Mouse (Mus musculus) hindbrain, embryonic 10.5 days (tissue): ENCODE results near the gene Mup5. TPM values are rescaled to one million over a fixed set of nuclear protein-coding genes. Genes with fewer than 3 reads are reported as not detected.
"Not testable (repeated sequence)": the region's sequence is repeated elsewhere in the genome, so short reads cannot be mapped to it uniquely, and the experiment has no call there.

Experiments used
- DNase-seq: peaks from one replicate; pipeline ENCODE4 v3.0.0-alpha.2; 2017; ENCODE audit warnings: low spot score
- H3K27ac ChIP-seq: fragments of 300-500 bp; sonication (generic); 2 replicates; pipeline ENCODE4 v1.5.1; 2016; ENCODE audit warnings: mild to moderate bottlenecking, moderate library complexity
- H3K27me3 ChIP-seq: fragments of 300-500 bp; sonication (generic); 2 replicates; pipeline ENCODE4 v1.6.1; 2016; ENCODE audit warnings: mild to moderate bottlenecking; ENCODE audit not compliant: poor library complexity, insufficient read depth, severe bottlenecking
- H3K36me3 ChIP-seq: fragments of 300-500 bp; sonication (generic); 2 replicates; pipeline ENCODE4 v1.6.1; 2016; ENCODE audit warnings: mild to moderate bottlenecking, moderate library complexity
- H3K4me1 ChIP-seq: fragments of 300-500 bp; sonication (generic); replicated peaks from 2 replicates; pipeline ENCODE4 v1.6.1; 2016; ENCODE audit warnings: mild to moderate bottlenecking
- H3K4me3 ChIP-seq: fragments of 300-500 bp; sonication (generic); 2 replicates; pipeline ENCODE4 v1.5.1; 2016; ENCODE audit warnings: mild to moderate bottlenecking, moderate library complexity
- H3K9me3 ChIP-seq: fragments of 300-500 bp; sonication (generic); 2 replicates; pipeline ENCODE4 v1.6.1; 2016; ENCODE audit warnings: mild to moderate bottlenecking, moderate library complexity
- WGBS: fragments of 180-500 bp; shearing (Covaris S2); methylation state at CpG from one replicate; pipeline ENCODE4 v1.1.7; 2016; 5-methylcytosine and 5-hydroxymethylcytosine counted together
- polyA plus RNA-seq: library from polyadenylated mRNA; unstranded; fragments of >200 nt; fragmentation: Nextera tagmentation; extraction: Ambion mirVana; gene quantifications from 2 replicates; pipeline ENCODE4 v1.2.1, GENCODE M21; 2016

The Mup5 gene
- not detected in 2 replicates for polyA plus RNA-seq

- Histone ChIP-seq H3K27me3 (no peaks in the 10 kb centered on the region), H3K4me1 (no peaks in the 10 kb centered on the region), H3K27ac (no peak within 1 kb of the TSS), H3K9me3 (0 out of 2 replicates have a peak, but pooled peaks cover 6% of the 10 kb centered on the region), H3K4me3 (no peak within 1 kb of the TSS), H3K36me3 (no peaks in the 10 kb centered on the region)
- DNase-seq: no peak
- 73% methylated on average over 4 of the region's 4 CpGs for WGBS
These were observed at the start of gene Mup5 for GRCm38 (mm10) chr4:61834952-61835708. Mup5 (minus strand) TSS chr4:61835233.

GRCm38 (mm10) chr4:61858160-61858559 is 23.1 kb upstream of the Mup5 start:
- Histone ChIP-seq H3K27me3 (no peaks in the 10 kb centered on the region), H3K4me1 (no peaks in the 10 kb centered on the region), H3K4me3 (no peak overlapping the region), H3K36me3 (no peaks in the 10 kb centered on the region), H3K27ac (no peak overlapping the region), H3K9me3 (peaks cover 13% of the 10 kb centered on the region)
- WGBS: 52% methylated on average over 4 of the region's 4 CpGs
- DNase-seq: no peak

DNA sequence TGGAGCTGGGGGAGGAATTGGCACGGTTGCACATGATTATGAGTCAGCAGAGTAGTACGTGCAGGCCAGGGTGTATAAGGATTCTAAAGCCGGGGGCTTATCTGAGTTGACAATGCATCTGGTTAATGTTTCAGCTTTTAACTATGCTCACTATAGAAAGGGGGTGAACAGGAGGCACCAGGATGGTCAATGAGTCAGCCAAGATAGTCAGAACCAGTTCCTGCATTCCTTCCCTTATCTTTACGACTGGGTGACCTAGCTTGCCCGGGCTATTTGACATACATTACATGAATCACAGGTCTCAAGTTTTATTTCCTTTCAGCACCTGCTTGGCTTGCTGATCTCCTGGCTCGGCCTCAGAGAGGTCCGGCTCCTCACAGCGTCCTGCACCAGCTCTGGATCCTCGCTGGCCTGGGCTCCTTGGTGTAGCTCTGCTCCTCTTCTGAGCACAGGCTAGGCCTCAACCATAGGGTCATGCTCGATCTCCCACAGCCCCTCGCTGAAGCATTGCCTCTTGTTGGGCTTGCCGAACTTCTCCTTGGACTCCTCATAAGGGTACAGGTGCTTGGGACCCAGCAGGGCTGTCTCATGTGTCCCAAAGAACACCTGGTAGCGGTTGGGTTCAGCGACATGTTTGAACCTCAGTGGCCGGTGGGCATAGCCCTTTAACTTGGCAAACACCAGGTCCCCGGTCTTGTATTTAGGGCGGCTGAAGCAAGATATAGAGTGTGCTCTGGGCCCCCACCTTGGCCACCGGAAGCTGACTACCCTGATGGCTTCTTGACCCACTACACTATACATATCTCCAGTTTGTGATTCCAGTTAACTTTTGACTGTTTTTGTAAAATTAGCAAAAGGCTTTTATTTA is 21.0 kb upstream of the Mup5 start:
- Histone ChIP-seq H3K4me1 (no peaks in the 10 kb centered on the region), H3K27ac (no peak overlapping the region), H3K36me3 (no peaks in the 10 kb centered on the region), H3K27me3 (no peaks in the 10 kb centered on the region), H3K4me3 (no peak overlapping the region), H3K9me3 (peaks cover 13% of the 10 kb centered on the region)
- 90% methylated on average over 18 of the region's 18 CpGs for WGBS
- DNase-seq: no peak

- Histone ChIP-seq H3K27me3 (no peaks in the 10 kb centered on the region), H3K4me1 (no peaks in the 10 kb centered on the region), H3K27ac (no peak overlapping the region), H3K36me3 (no peaks in the 10 kb centered on the region), H3K9me3 (peaks cover 13% of the 10 kb centered on the region), H3K4me3 (no peak overlapping the region)
- 87% methylated on average over 6 of the region's 6 CpGs for WGBS
- DNase-seq: no peak
These were observed 20.3 kb upstream of the Mup5 start for GRCm38 (mm10) chr4:61855344-61855743.

DNA sequence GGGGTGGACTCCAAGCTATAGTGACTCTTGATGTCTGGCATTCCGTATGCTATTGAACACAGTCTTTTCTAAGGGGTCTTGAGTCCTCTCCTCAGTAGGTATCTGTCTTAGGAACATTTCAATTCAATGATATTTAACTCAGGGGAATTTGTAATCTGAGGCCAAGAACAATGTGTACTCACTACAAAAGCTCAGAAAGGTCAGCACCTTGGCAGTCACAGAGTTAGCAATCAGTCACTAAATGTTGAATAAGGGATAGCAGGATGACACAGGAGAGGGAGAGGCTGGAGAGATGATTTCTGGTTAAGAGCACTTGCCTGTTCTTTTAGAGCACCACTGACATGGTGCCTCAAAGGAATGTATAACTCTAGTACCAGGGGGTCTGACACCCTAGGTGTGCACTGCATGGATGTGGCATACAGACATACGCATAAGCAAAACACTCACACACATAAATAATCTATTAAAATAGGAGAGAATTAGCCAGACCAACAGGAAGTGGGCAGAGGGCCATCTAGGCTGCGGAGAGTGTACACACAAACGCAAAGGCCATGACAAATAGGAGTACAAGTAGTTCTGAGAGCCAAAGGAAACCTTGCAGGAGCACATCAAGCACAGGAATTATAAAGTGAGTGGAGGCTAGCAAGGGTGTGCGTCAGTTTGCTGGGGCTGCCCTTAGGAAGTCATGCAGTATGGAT is 9.9 kb upstream of the Mup5 start:
- no peaks in the 10 kb centered on the region for H3K27me3 ChIP-seq
- H3K27ac ChIP-seq: no peak overlapping the region
- H3K36me3 ChIP-seq: no peaks in the 10 kb centered on the region
- 91% methylated on average over 5 of the region's 5 CpGs for WGBS
- DNase-seq: no peak
- no peaks in the 10 kb centered on the region for H3K4me1 ChIP-seq
- H3K4me3 ChIP-seq: no peak overlapping the region
- H3K9me3 ChIP-seq: 0 out of 2 replicates have a peak, but pooled peaks cover 4% of the 10 kb centered on the region

GRCm38 (mm10) chr4:61829211-61829610 is 5.8 kb downstream of the Mup5 start:
- Histone ChIP-seq H3K9me3 (peaks cover 12% of the 10 kb centered on the region), H3K36me3 (no peaks in the 10 kb centered on the region), H3K27ac (no peak overlapping the region), H3K4me1 (no peaks in the 10 kb centered on the region), H3K4me3 (no peak overlapping the region), H3K27me3 (no peaks in the 10 kb centered on the region)
- no peak for DNase-seq
- WGBS: 81% methylated on average over 4 of the region's 4 CpGs

DNA sequence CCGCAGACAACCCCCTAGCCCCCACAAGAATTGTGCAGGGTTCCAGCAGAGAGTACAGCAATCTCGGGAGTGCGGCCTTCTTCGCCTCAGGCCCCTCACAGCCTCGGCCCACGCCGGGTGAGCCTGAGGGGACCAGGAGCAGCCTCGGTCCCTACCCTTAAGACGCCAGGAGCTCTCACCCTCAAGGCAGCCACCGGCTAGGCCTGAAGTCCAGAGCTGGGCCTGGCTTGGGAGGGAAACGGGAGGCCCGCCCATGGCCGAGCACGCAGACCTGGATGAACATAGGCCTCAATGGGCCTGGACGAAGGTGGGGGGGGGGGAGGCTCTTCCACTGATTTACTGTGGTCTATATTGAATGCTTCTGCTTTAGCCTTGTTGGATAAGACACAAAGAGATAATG is 11.8 kb downstream of the Mup5 start:
- Histone ChIP-seq H3K27ac (no peak overlapping the region), H3K27me3 (no peaks in the 10 kb centered on the region), H3K36me3 (no peaks in the 10 kb centered on the region), H3K4me1 (no peaks in the 10 kb centered on the region), H3K4me3 (no peak overlapping the region), H3K9me3 (peaks cover 26% of the 10 kb centered on the region)
- DNase-seq: no peak
- WGBS: 92% methylated on average over 15 of the region's 15 CpGs

GRCm38 (mm10) chr4:61822541-61822940 is 12.5 kb downstream of the Mup5 start:
- H3K36me3 ChIP-seq, H3K27ac ChIP-seq, H3K27me3 ChIP-seq, H3K4me3 ChIP-seq, H3K4me1 ChIP-seq, DNase-seq: not testable (repeated sequence)
- H3K9me3 ChIP-seq: peaks cover 26% of the 10 kb centered on the region
- 94% methylated on average over 9 of the region's 9 CpGs for WGBS

DNA sequence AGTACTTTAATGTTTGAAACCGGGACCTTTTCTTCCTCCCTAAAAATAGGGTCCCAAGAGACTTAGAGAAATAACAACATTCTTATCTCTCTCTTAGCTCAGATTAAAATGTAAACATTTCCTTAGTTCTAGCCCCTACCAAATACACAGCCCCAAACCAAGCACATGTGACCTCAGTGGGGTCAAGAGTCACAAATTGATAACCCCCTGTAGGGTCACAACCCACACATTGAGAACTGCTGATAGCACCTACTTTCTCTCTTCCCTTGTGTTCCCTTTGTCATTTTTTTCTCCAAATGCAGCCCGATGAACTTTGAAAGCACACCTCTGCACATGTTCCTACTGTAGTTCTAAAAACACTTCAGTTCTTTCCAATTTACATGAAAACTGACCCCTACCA is 19.4 kb downstream of the Mup5 start:
- no peaks in the 10 kb centered on the region for H3K36me3 ChIP-seq
- 76% methylated on average over 2 of the region's 2 CpGs for WGBS
- no peak for DNase-seq
- no peak overlapping the region for H3K4me3 ChIP-seq
- no peaks in the 10 kb centered on the region for H3K9me3 ChIP-seq
- no peaks in the 10 kb centered on the region for H3K4me1 ChIP-seq
- H3K27me3 ChIP-seq: no peaks in the 10 kb centered on the region
- no peak overlapping the region for H3K27ac ChIP-seq

GRCm38 (mm10) chr4:61813435-61813834 is 21.6 kb downstream of the Mup5 start:
- H3K4me1 ChIP-seq: no peaks in the 10 kb centered on the region
- H3K27ac ChIP-seq: no peak overlapping the region
- no peaks in the 10 kb centered on the region for H3K27me3 ChIP-seq
- no peaks in the 10 kb centered on the region for H3K36me3 ChIP-seq
- no peak for DNase-seq
- 0 out of 2 replicates have a peak, but pooled peaks cover 5% of the 10 kb centered on the region for H3K9me3 ChIP-seq
- no peak overlapping the region for H3K4me3 ChIP-seq

GRCm38 (mm10) chr4:61811193-61811592 is 23.8 kb downstream of the Mup5 start:
- DNase-seq: peak; percentile 56
- not testable (repeated sequence) for H3K36me3 ChIP-seq, H3K27ac ChIP-seq, H3K4me3 ChIP-seq, H3K9me3 ChIP-seq, H3K27me3 ChIP-seq, H3K4me1 ChIP-seq
- 22% methylated on average over 2 of the region's 2 CpGs for WGBS

- 90% methylated on average over 3 of the region's 3 CpGs for WGBS
These were observed 26.1 kb downstream of the Mup5 start for GRCm38 (mm10) chr4:61808926-61809325.

GRCm38 (mm10) chr4:61789699-61790098 is 45.3 kb downstream of the Mup5 start:
- not testable (repeated sequence) for H3K9me3 ChIP-seq, H3K27ac ChIP-seq, H3K4me1 ChIP-seq, DNase-seq, H3K36me3 ChIP-seq, H3K27me3 ChIP-seq, H3K4me3 ChIP-seq
- WGBS: 91% methylated on average over 1 of the region's 1 CpGs

More at GRCm38 (mm10) chr4:61808926-61809325, 26.1 kb downstream of the Mup5 start:
- H3K4me3 ChIP-seq, H3K27me3 ChIP-seq, H3K27ac ChIP-seq, H3K4me1 ChIP-seq, H3K9me3 ChIP-seq, H3K36me3 ChIP-seq, DNase-seq: not testable (repeated sequence)
